Mouse (Mus musculus) MEL (cell line): ENCODE results near the gene Tchhl1.

ENCODE experiments used
- CHD2 ChIP-seq: IDR thresholded peaks from 2 replicates; pipeline ENCODE4 v1.6.1; 2011; ENCODE audit warnings: low read length, improper control_type of control experiment
- CTCF ChIP-seq, 3 experiments: IDR thresholded peaks in 2 of 3; conservative IDR thresholded peaks in 1 of 3; 2 replicates each; pipeline ENCODE4 v1.5.1; 2011 to 2012; ENCODE audit warnings: low read length in 3 of 3, low read depth in 2 of 3, mild to moderate bottlenecking in 2 of 3, improper control_type of control experiment in 1 of 3, inconsistent platforms in 1 of 3, mixed read lengths in 1 of 3, moderate library complexity in 1 of 3; ENCODE audit not compliant: control insufficient read depth in 1 of 3, insufficient read depth in 1 of 3, poor library complexity in 1 of 3, severe bottlenecking in 1 of 3
- EP300 ChIP-seq, 2 experiments: IDR thresholded peaks; 2 replicates each; pipeline ENCODE4 v1.6.1; 2011; ENCODE audit warnings: improper control_type of control experiment in 2 of 2, low read length in 2 of 2, low read depth in 1 of 2, mild to moderate bottlenecking in 1 of 2
- TCF12 ChIP-seq: IDR thresholded peaks from 2 replicates; pipeline ENCODE4 v1.6.1; 2014; ENCODE audit warnings: low read depth, mild to moderate bottlenecking, inconsistent platforms, low read length, improper control_type of control experiment, moderate library complexity
- ZC3H11A ChIP-seq: IDR thresholded peaks from 2 replicates; pipeline ENCODE4 v1.6.1; 2012; ENCODE audit warnings: low read depth, mild to moderate bottlenecking, inconsistent platforms, low read length, improper control_type of control experiment
- ZNF384 ChIP-seq: IDR thresholded peaks from 2 replicates; pipeline ENCODE4 v1.6.1; 2012; ENCODE audit warnings: low read depth, mild to moderate bottlenecking, inconsistent platforms, low read length, improper control_type of control experiment

DNA sequence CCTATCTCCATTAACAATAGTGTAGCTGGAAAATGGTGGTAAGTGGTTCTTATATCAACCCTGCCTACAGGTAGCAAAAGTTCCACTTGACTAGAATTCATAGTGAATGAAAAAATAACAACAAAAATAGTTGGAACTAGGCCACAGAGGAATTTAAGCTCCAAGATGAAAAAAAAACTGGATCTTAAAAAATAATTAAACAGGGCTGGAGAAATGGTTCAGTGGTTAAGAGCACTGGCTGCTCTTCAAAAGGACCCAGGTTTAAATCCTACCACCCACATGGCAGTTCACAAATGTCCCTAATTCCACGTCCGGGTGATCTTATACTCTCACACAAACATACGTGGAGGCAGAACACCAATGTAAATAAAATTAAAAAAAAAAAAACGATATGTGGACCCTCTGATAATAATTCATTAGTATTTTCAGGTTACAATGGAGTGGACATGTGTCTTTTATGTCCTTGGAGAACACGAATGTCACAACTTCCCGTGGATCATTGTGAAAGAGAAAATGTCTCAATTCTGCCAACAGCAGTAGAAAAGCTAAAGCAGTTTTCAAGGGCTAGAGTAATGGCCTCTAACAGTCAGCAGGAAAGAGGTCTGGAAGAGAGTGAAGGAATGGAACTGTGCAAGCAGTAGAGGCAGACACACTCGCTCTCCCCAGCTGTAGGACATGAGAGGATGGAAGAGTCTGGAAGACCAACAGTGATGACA lies 44.0 kb downstream of the Tchhl1 start:
- no peak for TF ChIP-seq CTCF (IDR thresholded peaks at IDR 0.05 in 2 of 3, conservative IDR thresholded peaks at IDR 0.05 in 1 of 3; ENCODE audit: control insufficient read depth in 1 of 3, insufficient read depth in 1 of 3, low read depth in 2 of 3, low read length in 3 of 3, poor library complexity in 1 of 3, severe bottlenecking in 1 of 3)
- no peak for TF ChIP-seq TCF12
- TF ChIP-seq EP300 (IDR thresholded peaks at IDR 0.05; ENCODE audit: low read depth in 1 of 2, low read length in 2 of 2) = no peak
- no peak for TF ChIP-seq ZNF384
- no peak for TF ChIP-seq CHD2
- TF ChIP-seq ZC3H11A = no peak
